ENCODE assay signal across 9 mouse cellular contexts in the genomic region with DNA sequence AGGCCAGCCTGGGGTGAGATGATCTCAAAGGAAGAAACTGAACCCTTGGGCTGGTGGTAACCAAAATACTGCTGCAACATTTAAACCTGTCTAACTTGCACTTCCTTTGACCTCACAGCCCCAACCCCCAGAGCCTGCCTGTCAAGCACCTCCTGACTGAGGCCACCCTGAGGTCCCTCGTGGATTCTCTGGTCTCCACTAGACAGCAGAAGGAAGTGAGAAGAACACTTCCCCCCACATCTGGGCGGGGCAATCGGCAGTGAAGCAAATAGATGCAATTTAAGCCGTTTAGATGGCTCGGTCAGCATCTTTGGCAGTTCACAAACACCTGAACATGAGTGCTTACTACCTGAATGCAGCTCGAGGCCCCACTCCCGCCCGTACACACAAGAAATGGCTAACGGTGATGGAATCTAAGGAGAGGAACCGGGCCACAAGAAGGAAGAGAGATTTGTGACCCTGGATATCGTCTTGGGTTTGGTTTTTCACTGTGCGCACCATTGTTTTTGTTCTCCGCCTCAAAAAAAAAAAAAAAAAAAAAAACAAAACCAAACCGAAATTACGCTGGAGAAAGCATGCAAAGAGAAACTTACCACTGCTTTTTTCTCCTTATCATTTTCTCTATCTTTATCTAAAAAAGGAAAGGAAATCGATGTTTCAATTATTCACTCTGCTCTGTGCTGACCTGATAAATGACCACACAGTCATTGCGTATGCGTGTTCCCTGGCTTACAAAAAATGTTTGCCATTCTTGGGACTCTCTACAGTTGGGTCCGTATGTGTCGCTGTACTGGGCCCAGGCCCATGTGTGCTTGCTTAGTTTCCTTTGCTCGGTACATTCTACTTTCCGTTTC. TPM values are rescaled to one million over a fixed set of nuclear protein-coding genes. Genes with fewer than 3 reads are reported as not detected.
DNase-seq lines count a peak whose midpoint lies in the region; ATAC-seq lines count a peak whose summit lies in the region.
"Had no signal": no experiment of that assay in that cellular context is flagged by ENCODE, and none has a peak within 500 bp of the region (broad histone marks: within the 10 kb centered on the region; RNA-seq: fewer than 3 reads in every experiment).

No protein-coding gene starts in this region.

- peak; percentile 21 for DNase-seq in cerebellum, adult 9-11 months
- no peak for DNase-seq in cerebellum, postnatal 14 days
- peak; percentile 59 for DNase-seq in thymus, postnatal 4 days
- no peak for DNase-seq in cerebellum, postnatal 10 days

- H3K36me3 ChIP-seq in erythroblast, embryonic 14.5 days (ENCODE audit: control insufficient read depth) = peaks cover 3% of the 10 kb centered on the region; the same call in 1 of the 2 replicates
- peaks cover 11% of the 10 kb centered on the region for H3K36me3 ChIP-seq in hindbrain, embryonic 16.5 days (ENCODE audit: control insufficient read depth, insufficient read depth, low read length)
- H3K36me3 ChIP-seq in liver, embryonic 12.5 days = peaks cover 8% of the 10 kb centered on the region; the same call in 1 of the 2 replicates

- ATAC-seq in hindbrain, embryonic 16.5 days = no peak
- no peak for ATAC-seq in liver, embryonic 12.5 days
- ATAC-seq in monocyte, adult 5-6 weeks (replicated peaks; ENCODE audit: insufficient number of reproducible peaks, low FRiP score, low TSS enrichment, poor library complexity, severe bottlenecking) = peak; percentile 64

- WGBS in hindbrain, embryonic 16.5 days = 75% methylated on average over 22 of the region's 22 CpGs
- 40% methylated on average over 22 of the region's 22 CpGs for WGBS in liver, embryonic 12.5 days (ENCODE audit: insufficient replicate concordance)

- H3K4me2 ChIP-seq in hindbrain, embryonic 16.5 days (ENCODE audit: low read length) = peak overlapping the region; percentile 92
- peak overlapping the region; percentile 92 for H3K4me2 ChIP-seq in liver, embryonic 12.5 days

- no peaks in the 10 kb centered on the region for H3K9me3 ChIP-seq in erythroblast, embryonic 14.5 days (ENCODE audit: control insufficient read depth, low read length)
- H3K9me3 ChIP-seq in hindbrain, embryonic 16.5 days (ENCODE audit: control insufficient read depth, low read length) = no peaks in the 10 kb centered on the region
- H3K9me3 ChIP-seq in liver, embryonic 12.5 days (replicated peaks) = no peaks in the 10 kb centered on the region

- H3K4me3 ChIP-seq in erythroblast, embryonic 14.5 days (replicated peaks) = peak overlapping the region; percentile 89
- H3K4me3 ChIP-seq in hindbrain, embryonic 16.5 days (ENCODE audit: low read length) = peak overlapping the region; percentile 100
- H3K4me3 ChIP-seq in liver, embryonic 12.5 days = peak overlapping the region; percentile 84

- peaks cover 44% of the 10 kb centered on the region for H3K4me1 ChIP-seq in erythroblast, embryonic 14.5 days (ENCODE audit: control insufficient read depth)
- H3K4me1 ChIP-seq in hindbrain, embryonic 16.5 days (ENCODE audit: control insufficient read depth, insufficient read depth, low read depth, low read length) = peaks cover 18% of the 10 kb centered on the region
- peaks cover 42% of the 10 kb centered on the region for H3K4me1 ChIP-seq in liver, embryonic 12.5 days

- H3K9ac ChIP-seq in hindbrain, embryonic 16.5 days (ENCODE audit: low read depth, low read length) = peak overlapping the region; percentile 92
- H3K9ac ChIP-seq in liver, embryonic 12.5 days = peak overlapping the region; percentile 82

- H3K27me3 ChIP-seq in erythroblast, embryonic 14.5 days (ENCODE audit: control insufficient read depth) = no peaks in the 10 kb centered on the region
- H3K27me3 ChIP-seq in hindbrain, embryonic 16.5 days (replicated peaks; ENCODE audit: control insufficient read depth, insufficient read depth, low read length) = no peaks in the 10 kb centered on the region
- H3K27me3 ChIP-seq in liver, embryonic 12.5 days (replicated peaks) = no peaks in the 10 kb centered on the region
- H3K27me3 ChIP-seq: Patski had no signal

- H3K27ac ChIP-seq in hindbrain, embryonic 16.5 days (ENCODE audit: low read depth, low read length) = no peak overlapping the region; the same call in 1 of the 2 replicates
- peak overlapping the region; percentile 70 for H3K27ac ChIP-seq in liver, embryonic 12.5 days

RNA-seq across cellular contexts. Expression of a gene that starts 1.1 kb away (rescaled TPM):
- polyA plus RNA-seq in erythroblast, embryonic 14.5 days (2012) = 0.19 and 0.23 TPM in 2 replicates
- 49.0 and 50.3 TPM in 2 replicates for polyA plus RNA-seq in hindbrain, embryonic 16.5 days (2015; fragmentation: Nextera tagmentation; extraction: Ambion mirVana)
- polyA plus RNA-seq in liver, embryonic 12.5 days (2016; fragmentation: Nextera tagmentation; extraction: Ambion mirVana) = 8.1 and 9.1 TPM in 2 replicates
- total RNA-seq in monocyte, adult 5-6 weeks (2017) = 39.0 to 49.4 TPM (median 44.6 TPM) in 3 replicates

RNA-seq across cellular contexts. Expression of a gene that starts 3.4 kb away (rescaled TPM):
- polyA plus RNA-seq in erythroblast, embryonic 14.5 days (2012) = 0.07 TPM in 1 of 2 replicates, not detected in the other
- polyA plus RNA-seq in hindbrain, embryonic 16.5 days (2015; fragmentation: Nextera tagmentation; extraction: Ambion mirVana) = 33.6 and 36.9 TPM in 2 replicates
- polyA plus RNA-seq in liver, embryonic 12.5 days (2016; fragmentation: Nextera tagmentation; extraction: Ambion mirVana) = 20.6 and 21.6 TPM in 2 replicates
- 33.6 to 48.9 TPM (median 35.8 TPM) in 3 replicates for total RNA-seq in monocyte, adult 5-6 weeks (2017)

RNA-seq across cellular contexts. Expression of a gene that starts 45.7 kb away (rescaled TPM):
- not detected in 2 replicates for polyA plus RNA-seq in erythroblast, embryonic 14.5 days (2012)
- not detected in 2 replicates for polyA plus RNA-seq in hindbrain, embryonic 16.5 days (2015; fragmentation: Nextera tagmentation; extraction: Ambion mirVana)
- polyA plus RNA-seq in liver, embryonic 12.5 days (2016; fragmentation: Nextera tagmentation; extraction: Ambion mirVana) = not detected in 2 replicates
- total RNA-seq in monocyte, adult 5-6 weeks (2017) = 4.7 TPM in 1 of 3 replicates, not detected in the others
- polyA plus RNA-seq: Patski had no signal

Comparison
In these comparisons a context has a peak if more than half of its experiments do, and no peak if none do; other contexts are left out.
1. DNase-seq: peak in cerebellum, adult 9-11 months (single experiment) and thymus, postnatal 4 days (single experiment); none in cerebellum, postnatal 14 days (0 of 2) and cerebellum, postnatal 10 days (0 of 2).
2. RNA of a gene that starts 3.4 kb away (polyA plus RNA-seq): 33.6 to 36.9 TPM in hindbrain, embryonic 16.5 days and 20.6 to 21.6 TPM in liver, embryonic 12.5 days; 0.07 TPM in erythroblast, embryonic 14.5 days; every median in the first group is over 10 times any median in the second.
3. Peak in every context shown above with its lines, with median percentiles within 50 percentile points of each other: H3K4me3 ChIP-seq.